Mouse (Mus musculus) lung, postnatal 0 days (tissue): ENCODE measurements around the gene Rgs12.

Experiments used
- CTCF ChIP-seq: IDR thresholded peaks from 2 replicates; pipeline ENCODE4 v1.5.1; 2016; ENCODE audit warnings: antibody characterized with exemption, mild to moderate bottlenecking
- EP300 ChIP-seq: IDR thresholded peaks from 2 replicates; pipeline ENCODE4 v1.6.1; 2016; ENCODE audit warnings: antibody characterized with exemption, mild to moderate bottlenecking, control low read depth

DNA sequence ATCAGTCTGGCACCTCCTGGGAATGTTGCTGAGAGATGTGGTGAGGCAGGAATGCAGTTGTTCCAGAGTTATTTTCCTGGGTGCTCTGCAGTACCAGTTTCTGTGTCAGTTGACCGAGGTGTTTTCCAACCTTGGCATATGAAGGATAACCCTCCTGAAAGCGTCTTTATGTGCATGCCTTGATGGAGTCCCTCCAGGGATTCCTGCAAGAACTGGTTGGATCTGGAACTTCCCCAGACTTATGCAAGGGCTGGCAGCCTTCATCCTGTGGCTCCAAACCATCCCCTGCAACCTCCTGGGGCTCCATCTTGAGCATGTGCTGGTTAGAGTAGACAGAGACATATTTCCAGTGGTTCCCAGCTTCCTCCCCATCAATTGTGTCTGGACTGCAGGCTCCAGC is 55.5 kb downstream of the Rgs12 start:
- no peak for TF ChIP-seq CTCF
- TF ChIP-seq EP300, result no peak
